Mouse (Mus musculus) myocyte (in vitro differentiated cells): ENCODE data around the gene Hecw2.

Experiments
- CEBPB ChIP-seq: IDR thresholded peaks from 2 replicates; pipeline ENCODE4 v1.6.1; 2011; ENCODE audit warnings: mild to moderate bottlenecking, moderate library complexity; ENCODE audit not compliant: poor library complexity, insufficient read depth, severe bottlenecking
- MYOD1 ChIP-seq, 3 experiments: IDR thresholded peaks; one replicate each; pipeline ENCODE4 v1.6.1; 2011; ENCODE audit warnings: control low read depth in 2 of 3, low read depth in 2 of 3, mild to moderate bottlenecking in 2 of 3, moderate library complexity in 1 of 3; ENCODE audit not compliant: insufficient read length in 2 of 3, control insufficient read depth in 1 of 3
- POLR2A ChIP-seq: IDR thresholded peaks from one replicate; pipeline ENCODE4 v1.6.1; 2011; ENCODE audit warnings: low read depth, mild to moderate bottlenecking, control low read depth, moderate library complexity; ENCODE audit not compliant: insufficient read length
- TCF12 ChIP-seq: IDR thresholded peaks from one replicate; pipeline ENCODE4 v1.6.1; 2011; ENCODE audit warnings: mild to moderate bottlenecking, control low read depth; ENCODE audit not compliant: poor library complexity, insufficient read depth, severe bottlenecking
- USF1 ChIP-seq: IDR thresholded peaks from one replicate; pipeline ENCODE4 v1.6.1; 2011; ENCODE audit warnings: low read depth, mild to moderate bottlenecking, control low read depth, moderate library complexity

DNA sequence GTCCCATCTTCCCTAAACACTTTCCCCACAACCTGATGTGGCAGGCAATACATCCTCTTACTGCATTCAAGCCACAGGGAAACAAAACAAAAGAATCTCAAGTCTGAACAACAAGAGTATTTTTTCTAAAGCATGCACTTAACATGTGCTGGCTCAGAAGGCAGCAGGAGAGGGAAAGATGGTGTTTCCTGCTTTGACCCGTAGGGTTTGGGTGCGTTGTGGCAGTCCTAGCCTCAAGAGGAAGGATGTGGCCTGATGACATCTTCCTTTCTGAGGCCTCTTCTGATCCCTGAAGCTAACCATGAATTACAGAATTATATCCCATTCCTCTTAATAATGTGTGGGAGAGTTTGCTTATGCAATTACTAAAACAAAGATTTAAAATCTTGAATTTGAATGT, 249.2 kb downstream of the Hecw2 start:
- TF ChIP-seq MYOD1 (IDR thresholded peaks at IDR 0.05; ENCODE audit: control insufficient read depth in 1 of 3, insufficient read length in 2 of 3, low read depth in 2 of 3) = no peak
- no peak for TF ChIP-seq USF1
- no peak for TF ChIP-seq CEBPB
- TF ChIP-seq TCF12 = no peak
- TF ChIP-seq POLR2A = no peak
